Mouse (Mus musculus) stomach, postnatal 0 days (tissue): ENCODE results near the gene Mapk8.

Experiments
- CTCF ChIP-seq: IDR thresholded peaks from 2 replicates; pipeline ENCODE4 v1.5.1; 2016; ENCODE audit warnings: antibody characterized with exemption, low read depth, mild to moderate bottlenecking, moderate library complexity
- EP300 ChIP-seq: optimal IDR thresholded peaks from 2 replicates; pipeline ENCODE3; 2016; ENCODE audit warnings: antibody characterized with exemption

DNA sequence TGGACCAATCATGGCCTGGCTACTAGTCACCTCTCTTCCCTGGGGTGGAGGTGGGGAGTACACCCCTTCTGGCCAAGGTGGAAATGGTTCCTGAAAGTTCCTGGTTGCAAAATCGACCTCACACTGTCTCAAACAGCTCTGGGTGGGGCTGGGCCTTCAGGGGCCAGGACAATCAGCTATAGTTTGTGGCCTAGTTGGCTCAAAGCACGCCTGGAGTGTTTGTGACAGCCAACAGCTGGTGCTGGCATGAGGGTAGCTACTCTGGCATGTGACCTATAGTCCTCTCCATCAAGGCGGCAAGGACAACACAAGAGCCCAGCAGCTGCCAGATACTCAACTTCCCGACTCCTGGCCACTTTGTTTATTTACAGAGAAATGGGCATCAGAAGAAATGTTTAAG, 99.2 kb downstream of the Mapk8 start:
- no peak for TF ChIP-seq CTCF
- TF ChIP-seq EP300 = no peak
